Mouse (Mus musculus): Measurements from ENCODE around the gene Gimap1. TPM values are rescaled to one million over a fixed set of nuclear protein-coding genes. Genes with fewer than 3 reads are reported as not detected.

Gene Gimap1
- polyA plus RNA-seq, 2 experiments, result 1.8 to 3.2 TPM

DNA sequence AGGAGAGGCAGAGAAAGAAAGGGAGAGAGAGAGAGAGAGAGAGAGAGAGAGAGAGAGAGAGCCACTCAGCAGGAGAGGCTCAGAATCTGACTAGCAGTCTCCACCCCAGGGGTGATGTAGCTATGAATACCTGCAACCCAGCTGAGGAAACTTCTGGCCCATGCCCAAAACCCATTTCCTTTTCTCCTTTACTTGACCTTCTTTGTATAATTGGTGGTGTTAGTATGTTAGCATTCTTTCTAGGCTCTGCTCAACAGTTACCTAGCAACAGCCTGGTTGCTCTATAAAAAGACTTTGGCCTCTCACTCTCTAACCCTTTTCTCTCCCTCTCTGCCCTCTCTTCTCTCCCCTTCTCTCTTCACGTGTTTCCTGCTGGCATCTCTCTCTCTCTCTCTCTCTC is 13.4 kb upstream of the Gimap1 start:
- Histone ChIP-seq H3K9me3 (ENCODE audit: control insufficient read depth, low read length) (no peaks in the 10 kb centered on the region), H3K27ac (no peak overlapping the region), H3K4me1 (replicated peaks; ENCODE audit: control insufficient read depth in 2 of 2, insufficient read depth in 2 of 2, low read length in 1 of 2) (no peaks in the 10 kb centered on the region; a peak in 1 of 4 replicates), H3K4me2 (ENCODE audit: low read depth) (no peak overlapping the region), H3K4me3 (ENCODE audit: insufficient read depth in 1 of 2, low read depth in 2 of 2, low read length in 2 of 2) (no peak overlapping the region), H3K27me3 (ENCODE audit: control insufficient read depth, insufficient read depth, low read length) (no peaks in the 10 kb centered on the region), H3K9ac (replicated peaks) (no peak overlapping the region), H3K36me3 (replicated peaks; ENCODE audit: control insufficient read depth, insufficient read depth, low read depth) (no peaks in the 10 kb centered on the region)
- ATAC-seq (ENCODE audit: insufficient read depth) (no peak), DNase-seq (ENCODE audit: low read depth in 3 of 3, low spot score in 3 of 3) (no peak)
- WGBS (ENCODE audit: insufficient replicate concordance), result 7% methylated on average over 1 of the region's 1 CpGs
- no peak for TF ChIP-seq CTCF (IDR thresholded peaks at IDR 0.05; ENCODE audit: low read depth)

DNA sequence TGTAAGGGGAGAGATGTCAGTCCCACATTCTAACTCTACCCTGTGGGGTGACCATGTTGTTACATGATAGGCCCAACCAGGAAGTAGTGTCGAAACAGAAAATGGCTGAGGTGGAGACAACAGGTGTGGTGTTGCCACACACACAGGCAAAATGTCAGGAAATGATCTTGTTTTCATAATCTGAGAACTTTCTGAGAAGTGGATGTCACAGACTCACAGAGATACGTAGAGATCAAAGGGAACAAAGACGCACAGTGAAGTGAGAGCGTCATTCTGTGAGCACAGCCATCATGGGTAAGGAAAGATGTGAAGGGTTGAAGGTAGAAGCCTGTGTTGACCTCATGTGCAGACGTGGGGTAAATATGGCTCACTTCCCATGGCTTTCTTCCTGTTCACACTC is 11.1 kb upstream of the Gimap1 start:
- Histone ChIP-seq H3K9me3 (ENCODE audit: control insufficient read depth, low read length) (no peaks in the 10 kb centered on the region), H3K27ac (no peak overlapping the region), H3K36me3 (replicated peaks; ENCODE audit: control insufficient read depth, insufficient read depth, low read depth) (no peaks in the 10 kb centered on the region), H3K9ac (replicated peaks) (no peak overlapping the region), H3K27me3 (ENCODE audit: control insufficient read depth, insufficient read depth, low read length) (no peaks in the 10 kb centered on the region), H3K4me1 (replicated peaks; ENCODE audit: control insufficient read depth in 2 of 2, insufficient read depth in 2 of 2, low read length in 1 of 2) (no peaks in the 10 kb centered on the region; a peak in 1 of 4 replicates), H3K4me2 (ENCODE audit: low read depth) (no peak overlapping the region), H3K4me3 (ENCODE audit: insufficient read depth in 1 of 2, low read depth in 2 of 2, low read length in 2 of 2) (no peak overlapping the region)
- TF ChIP-seq CTCF (IDR thresholded peaks at IDR 0.05; ENCODE audit: low read depth), result no peak
- TF ChIP-seq EP300 (IDR thresholded peaks at IDR 0.05; ENCODE audit: low read depth), result no peak
- 59% methylated on average over 5 of the region's 5 CpGs for WGBS (ENCODE audit: insufficient replicate concordance)
- ATAC-seq (ENCODE audit: insufficient read depth), result no peak
- no peak for DNase-seq (ENCODE audit: low read depth in 3 of 3, low spot score in 3 of 3)

DNA sequence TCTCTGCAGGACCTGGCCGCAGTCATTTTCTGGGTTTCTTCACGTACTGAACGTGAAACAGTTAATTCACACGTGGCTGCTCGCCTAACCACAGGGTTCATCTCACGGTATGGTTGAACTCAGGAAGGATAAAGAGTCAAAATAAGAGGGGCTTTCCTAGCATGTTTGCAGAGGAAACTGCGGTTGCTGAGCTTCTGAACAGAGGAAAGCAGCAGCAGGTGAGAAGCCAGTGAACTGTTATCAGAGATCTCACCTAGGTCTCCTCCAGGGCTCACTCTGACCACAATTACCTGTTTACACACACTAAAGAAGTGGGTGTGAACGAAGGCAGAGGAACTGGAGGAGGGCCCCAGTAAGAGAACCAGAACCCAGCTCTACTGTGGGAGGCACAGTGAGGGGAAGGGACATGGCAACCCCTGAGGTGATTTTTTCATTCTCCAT is 6.0 kb upstream of the Gimap1 start:
- 10% methylated on average over 8 of the region's 8 CpGs for WGBS (ENCODE audit: insufficient replicate concordance)
- no peak for DNase-seq (ENCODE audit: low read depth in 3 of 3, low spot score in 3 of 3)
- Histone ChIP-seq H3K9me3 (ENCODE audit: control insufficient read depth, low read length) (no peaks in the 10 kb centered on the region), H3K4me3 (ENCODE audit: insufficient read depth in 1 of 2, low read depth in 2 of 2, low read length in 2 of 2) (no peak overlapping the region), H3K36me3 (replicated peaks; ENCODE audit: control insufficient read depth, insufficient read depth, low read depth) (no peaks in the 10 kb centered on the region), H3K4me1 (replicated peaks; ENCODE audit: control insufficient read depth in 2 of 2, insufficient read depth in 2 of 2, low read length in 1 of 2) (no peaks in the 10 kb centered on the region; a peak in 1 of 4 replicates), H3K27ac (no peak overlapping the region), H3K27me3 (ENCODE audit: control insufficient read depth, insufficient read depth, low read length) (no peaks in the 10 kb centered on the region), H3K9ac (replicated peaks) (no peak overlapping the region), H3K4me2 (ENCODE audit: low read depth) (no peak overlapping the region)
- ATAC-seq (ENCODE audit: insufficient read depth), result no peak
- TF ChIP-seq EP300 (IDR thresholded peaks at IDR 0.05; ENCODE audit: low read depth), result no peak

DNA sequence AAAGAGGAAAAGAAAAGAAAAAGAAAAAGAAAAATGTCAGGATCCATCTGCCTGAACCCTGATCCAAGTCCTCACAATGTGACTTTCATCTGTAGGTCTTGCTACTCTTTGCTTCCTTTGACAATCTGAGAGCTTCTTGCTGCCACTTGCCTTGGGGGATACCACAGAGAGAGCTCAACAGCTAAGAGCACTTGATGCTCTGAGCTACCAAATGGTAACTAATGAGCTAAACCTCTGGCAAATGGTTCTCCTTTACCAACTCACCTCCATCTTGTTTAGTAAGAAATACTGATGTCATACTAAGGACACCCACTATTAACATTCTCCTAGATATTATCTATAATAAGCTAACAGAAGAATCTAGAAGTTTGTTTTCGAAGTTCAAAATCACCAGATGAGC is 5.2 kb upstream of the Gimap1 start:
- H3K9ac ChIP-seq (replicated peaks), result no peak overlapping the region
- ATAC-seq (ENCODE audit: insufficient read depth) (no peak), DNase-seq (ENCODE audit: low read depth in 3 of 3, low spot score in 3 of 3) (no peak)
- H3K9me3 ChIP-seq (ENCODE audit: control insufficient read depth, low read length), result no peaks in the 10 kb centered on the region
- no peak overlapping the region for H3K4me2 ChIP-seq (ENCODE audit: low read depth)
- peaks cover 0 to under 1% of the 10 kb centered on the region in 2 experiments; a peak in 1 of 4 replicates for H3K4me1 ChIP-seq (replicated peaks; ENCODE audit: control insufficient read depth in 2 of 2, insufficient read depth in 2 of 2, low read length in 1 of 2)
- no peaks in the 10 kb centered on the region for H3K36me3 ChIP-seq (replicated peaks; ENCODE audit: control insufficient read depth, insufficient read depth, low read depth)
- WGBS (ENCODE audit: insufficient replicate concordance), result 71% methylated on average over 1 of the region's 1 CpGs
- no peaks in the 10 kb centered on the region for H3K27me3 ChIP-seq (ENCODE audit: control insufficient read depth, insufficient read depth, low read length)
- no peak overlapping the region for H3K4me3 ChIP-seq (ENCODE audit: insufficient read depth in 1 of 2, low read depth in 2 of 2, low read length in 2 of 2)
- TF ChIP-seq CTCF (IDR thresholded peaks at IDR 0.05; ENCODE audit: low read depth), result no peak
- no peak for TF ChIP-seq EP300 (IDR thresholded peaks at IDR 0.05; ENCODE audit: low read depth)
- no peak overlapping the region for H3K27ac ChIP-seq

DNA sequence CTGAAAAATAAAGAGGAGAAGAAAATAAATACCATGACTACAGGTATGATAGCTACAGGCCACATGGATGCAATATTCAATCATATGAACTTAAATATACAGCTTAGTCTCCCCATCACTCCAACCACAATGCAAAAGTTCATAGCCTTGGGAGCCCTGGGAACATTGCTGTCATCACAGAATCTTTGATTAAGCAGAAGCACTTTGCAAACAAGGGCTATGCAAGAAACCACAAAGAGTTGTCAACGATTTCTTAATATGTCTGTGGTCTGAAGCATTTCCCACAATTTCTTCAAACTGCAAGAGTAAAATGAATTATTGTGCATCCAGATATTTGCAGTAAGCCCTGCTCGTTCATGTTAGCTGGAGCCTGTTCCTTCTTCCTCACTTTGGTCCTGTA is 1.8 kb upstream of the Gimap1 start:
- Histone ChIP-seq H3K27me3 (ENCODE audit: control insufficient read depth, insufficient read depth, low read length) (no peaks in the 10 kb centered on the region), H3K4me3 (ENCODE audit: insufficient read depth in 1 of 2, low read depth in 2 of 2, low read length in 2 of 2) (no peak overlapping the region), H3K4me2 (ENCODE audit: low read depth) (no peak overlapping the region), H3K4me1 (replicated peaks; ENCODE audit: control insufficient read depth in 2 of 2, insufficient read depth in 2 of 2, low read length in 1 of 2) (peaks cover 0 to 14% of the 10 kb centered on the region in 2 experiments; a peak in 2 of 4 replicates), H3K9ac (replicated peaks) (no peak overlapping the region), H3K9me3 (ENCODE audit: control insufficient read depth, low read length) (no peaks in the 10 kb centered on the region), H3K36me3 (replicated peaks; ENCODE audit: control insufficient read depth, insufficient read depth, low read depth) (no peaks in the 10 kb centered on the region), H3K27ac (no peak overlapping the region)
- no peak for TF ChIP-seq EP300 (IDR thresholded peaks at IDR 0.05; ENCODE audit: low read depth)
- TF ChIP-seq CTCF (IDR thresholded peaks at IDR 0.05; ENCODE audit: low read depth), result no peak
- no peak for DNase-seq (ENCODE audit: low read depth in 3 of 3, low spot score in 3 of 3)
- WGBS (ENCODE audit: insufficient replicate concordance), result 17% methylated on average over 2 of the region's 2 CpGs
- ATAC-seq (ENCODE audit: insufficient read depth), result no peak

Data from liver, embryonic 14.5 days (tissue).